Mouse (Mus musculus) cerebellum, adult 2 months (tissue): ENCODE data around the gene H2-M10.5.
A peak's percentile ranks its signal among the peaks of the same experiment; 100 is the strongest.

ENCODE experiments used
- CTCF ChIP-seq: fragments of 200-500 bp; IDR thresholded peaks from 2 replicates; pipeline ENCODE4 v1.5.1; 2011; ENCODE audit warnings: low read depth, mild to moderate bottlenecking, control low read depth, low read length, moderate library complexity, borderline replicate concordance; ENCODE audit not compliant: insufficient read depth
- POLR2A ChIP-seq: fragments of 200-500 bp; IDR thresholded peaks from 2 replicates; pipeline ENCODE4 v1.6.1; 2011; ENCODE audit warnings: low read length, control low read depth, borderline replicate concordance; ENCODE audit not compliant: insufficient read depth

GRCm38 (mm10) chr17:36825525-36825924, 52.8 kb downstream of the H2-M10.5 start:
- peak; percentile 13; the same call in 1 of the 2 replicates for TF ChIP-seq CTCF
- TF ChIP-seq POLR2A, result no peak
